In genomic region chr11:62193116-62193515, GRCm38 (mm10) we compare ENCODE assay signal across 31 mouse cellular contexts. TPM values are rescaled to one million over a fixed set of nuclear protein-coding genes. Genes with fewer than 3 reads are reported as not detected.
DNase-seq lines count a peak whose midpoint lies in the region; ATAC-seq and TF ChIP-seq lines count a peak whose summit lies in the region.
"Had no signal": no experiment of that assay in that cellular context is flagged by ENCODE, and none has a peak within 500 bp of the region (broad histone marks: within the 10 kb centered on the region; RNA-seq: fewer than 3 reads in every experiment).

No protein-coding gene starts in this region.

- no peak for TF ChIP-seq POLR2A in CH12.LX (IDR thresholded peaks at IDR 0.05; ENCODE audit: low read depth, low read length)

- ATAC-seq in erythroid progenitor cell, adult 5-6 weeks (replicated peaks; ENCODE audit: low FRiP score, poor library complexity, severe bottlenecking): no peak
- ATAC-seq: forebrain, embryonic 16.5 days; inflammation-experienced regulatory T-cells, adult 6 months; midbrain, embryonic 15.5 days; Patski had no signal

- TF ChIP-seq CTCF in CH12.LX (conservative IDR thresholded peaks at IDR 0.05 in 1 of 2, IDR thresholded peaks at IDR 0.05 in 1 of 2; ENCODE audit: low read depth in 2 of 2, low read length in 2 of 2): no peak

- TF ChIP-seq RAD21 in CH12.LX (IDR thresholded peaks at IDR 0.05; ENCODE audit: low read depth, low read length): no peak

- dilution Hi-C loops in CH12.LX (cut with MboI; ENCODE audit: extremely low pct_ligation_motif_present, extremely low pct_unique_long_range_greater_than_20kb, low sequenced_read_pairs): no loop called here

- no peak overlapping the region for H3K4me2 ChIP-seq in CH12.LX (ENCODE audit: insufficient read depth, low read depth, poor library complexity, severe bottlenecking)
- H3K4me2 ChIP-seq: embryonic facial prominence, embryonic 13.5 days; heart, embryonic 12.5 days; hindbrain, embryonic 15.5 days; midbrain, embryonic 15.5 days; neural tube, embryonic 15.5 days had no signal

- peak; percentile 30 for DNase-seq in embryo, embryonic 10.5 days (ENCODE audit: low spot score)
- no peak for DNase-seq in embryo, embryonic 11 days
- DNase-seq in heart, adult 8-10 months (ENCODE audit: low spot score): peak; percentile 28
- no peak for DNase-seq in heart, postnatal 4 days
- peak; percentile 20 for DNase-seq in CH12.LX (ENCODE audit: extremely low read depth)
- DNase-seq in mesoderm, embryonic 11.5 days (ENCODE audit: low read depth, low spot score): peak; percentile 18
- DNase-seq: adrenal gland, postnatal 36 days; cerebellum, adult 2 months; cerebellum, postnatal 14 days; gastrocnemius, postnatal 36 days; kidney, adult 2 months; layer of hippocampus, postnatal 36 days; left cerebral cortex, postnatal 4 days; liver; lung, adult 2 months; lung, postnatal 10 days; right cerebral cortex, postnatal 25 days; spleen, adult 18-20 months; thymus, postnatal 25 days had no signal

- H3K4me1 ChIP-seq in CH12.LX (ENCODE audit: control insufficient read depth in 1 of 2, insufficient read depth in 2 of 2): peaks cover 2 to 25% of the 10 kb centered on the region in 2 experiments; a peak in 3 of 4 replicates
- H3K4me1 ChIP-seq: embryonic facial prominence, embryonic 13.5 days; heart, embryonic 12.5 days; hindbrain, embryonic 10.5 days; hindbrain, embryonic 15.5 days; midbrain, embryonic 10.5 days; midbrain, embryonic 15.5 days; neural tube, embryonic 15.5 days had no signal

- no peaks in the 10 kb centered on the region for H3K27me3 ChIP-seq in CH12.LX (replicated peaks)
- H3K27me3 ChIP-seq: embryonic facial prominence, embryonic 13.5 days; heart, embryonic 12.5 days; hindbrain, embryonic 15.5 days; midbrain, embryonic 15.5 days; neural tube, embryonic 15.5 days; Patski had no signal

- in situ Hi-C loops in CH12.LX (cut with MboI; ENCODE audit: low pct_ligation_motif_present, low pct_unique_long_range_greater_than_20kb, low sequenced_read_pairs): no loop called here

- TF ChIP-seq EP300 in CH12.LX (IDR thresholded peaks at IDR 0.05; ENCODE audit: low read length): peak; percentile 35; the same call in 1 of the 2 replicates

- H3K9me3 ChIP-seq in CH12.LX (replicated peaks; ENCODE audit: low read length): peaks cover 3% of the 10 kb centered on the region
- H3K9me3 ChIP-seq: embryonic facial prominence, embryonic 13.5 days; heart, embryonic 12.5 days; hindbrain, embryonic 15.5 days; midbrain, embryonic 15.5 days; neural tube, embryonic 15.5 days had no signal

- H3K79me2 ChIP-seq in CH12.LX (replicated peaks; ENCODE audit: control insufficient read depth, extremely low read depth, insufficient read depth, poor library complexity, severe bottlenecking): no peaks in the 10 kb centered on the region

- no peak overlapping the region for H3K4me3 ChIP-seq in CH12.LX (replicated peaks in 1 of 3; ENCODE audit: low read depth in 2 of 3, low read length in 2 of 3, poor library complexity in 1 of 3)
- H3K4me3 ChIP-seq: embryonic facial prominence, embryonic 13.5 days; heart, embryonic 12.5 days; hindbrain, embryonic 10.5 days; hindbrain, embryonic 15.5 days; midbrain, embryonic 10.5 days; midbrain, embryonic 15.5 days; neural tube, embryonic 15.5 days had no signal

- H3K27ac ChIP-seq in CH12.LX (ENCODE audit: insufficient read depth, low read depth): no peak overlapping the region
- H3K27ac ChIP-seq: embryonic facial prominence, embryonic 13.5 days; hindbrain, embryonic 10.5 days; hindbrain, embryonic 15.5 days; liver, embryonic 14.5 days; midbrain, embryonic 10.5 days; midbrain, embryonic 15.5 days; neural tube, embryonic 15.5 days had no signal

- no peak overlapping the region for H3K9ac ChIP-seq in CH12.LX (ENCODE audit: insufficient read depth, low read depth)
- H3K9ac ChIP-seq: embryonic facial prominence, embryonic 13.5 days; heart, embryonic 12.5 days; hindbrain, embryonic 15.5 days; liver, embryonic 14.5 days; midbrain, embryonic 15.5 days; neural tube, embryonic 15.5 days had no signal

- no peaks in the 10 kb centered on the region for H3K36me3 ChIP-seq in CH12.LX (replicated peaks in 1 of 2; ENCODE audit: control insufficient read depth in 1 of 2, insufficient read depth in 1 of 2, low read length in 1 of 2)
- H3K36me3 ChIP-seq: embryonic facial prominence, embryonic 13.5 days; heart, embryonic 12.5 days; hindbrain, embryonic 15.5 days; midbrain, embryonic 10.5 days; midbrain, embryonic 15.5 days; neural tube, embryonic 15.5 days had no signal

TF ChIP-seq in CH12.LX, 34 proteins besides CTCF, POLR2A, EP300 and RAD21:
- TF ChIP-seq MXI1 (IDR thresholded peaks at IDR 0.05; ENCODE audit: low read depth, low read length): peak; percentile 33; the same call in 1 of the 2 replicates
- TF ChIP-seq ETS1 (conservative IDR thresholded peaks at IDR 0.05; ENCODE audit: low read depth, low read length): peak; percentile 47
- no peak for TF ChIP-seq MAZ (IDR thresholded peaks at IDR 0.05; ENCODE audit: low read depth, low read length)
- 0 out of 2 replicates have a peak, but pooled peaks have one; percentile 37 for TF ChIP-seq TCF12 (IDR thresholded peaks at IDR 0.05; ENCODE audit: low read depth, low read length)
- TF ChIP-seq IRF4 (IDR thresholded peaks at IDR 0.05; ENCODE audit: low read depth, low read length): no peak
- TF ChIP-seq SIN3A (IDR thresholded peaks at IDR 0.05; ENCODE audit: low read length): 0 out of 2 replicates have a peak, but pooled peaks have one; percentile 30
TF ChIP-seq in CH12.LX: peak in this region for 4.

RNA-seq across cellular contexts. Expression of gene Adora2b, which starts 55.7 kb away (rescaled TPM):
- total RNA-seq in heart, adult 8-10 months (2022): under 1 TPM; 0.33 to 1.00 (median 0.68) TPM
- total RNA-seq in heart, postnatal 4 days (2021): under 1 TPM; 0.41 to 0.91 TPM
- total RNA-seq in CH12.LX (2012; rRNA removed) (0.92 and 1.7 TPM in 2 replicates), CH12.LX (2014; rRNA removed) (0.45 and 0.77 TPM in 2 replicates)
- 0.44 and 0.87 TPM in 2 replicates for polyA plus RNA-seq in CH12.LX (2012; ENCODE audit: insufficient read length, low read depth)
- total RNA-seq in erythroid progenitor cell, adult 5-6 weeks (2015; ENCODE audit: low replicate concordance): 0.84 TPM in 1 of 2 replicates, not detected in the other
- 0.77 TPM in 1 of 2 replicates, not detected in the other for total RNA-seq in erythroid progenitor cell, adult 5-6 weeks (2017; ENCODE audit: low replicate concordance)
- polyA plus RNA-seq: inflammation-experienced regulatory T-cells, adult 6 months had no signal

Comparison
In these comparisons a context has a peak if more than half of its experiments do, and no peak if none do; other contexts are left out.
1. DNase-seq: peak in embryo, embryonic 10.5 days (single experiment), heart, adult 8-10 months (single experiment), CH12.LX (single experiment) and mesoderm, embryonic 11.5 days (single experiment); none in embryo, embryonic 11 days (single experiment) and heart, postnatal 4 days (single experiment).